Mouse (Mus musculus): ENCODE measurements around the gene Astn2.

GRCm38 (mm10) chr4:65752941-65753340 is 651.5 kb downstream of the Astn2 start:
- no peak for TF ChIP-seq MAX (IDR thresholded peaks at IDR 0.05; ENCODE audit: low read depth)
- no peak for TF ChIP-seq POLR2A (IDR thresholded peaks at IDR 0.05; ENCODE audit: insufficient read length, low read depth)
- TF ChIP-seq SRF (IDR thresholded peaks at IDR 0.05; ENCODE audit: control insufficient read depth, insufficient read length, low read depth): no peak
- TF ChIP-seq MYOD1 (IDR thresholded peaks at IDR 0.05; ENCODE audit: control insufficient read depth in 1 of 3, insufficient read length in 2 of 3, low read depth in 2 of 3): no peak
- no peak for TF ChIP-seq E2F4 (IDR thresholded peaks at IDR 0.05; ENCODE audit: insufficient read depth)

Data from myocyte (in vitro differentiated cells).